Mouse (Mus musculus) induced T-regulatory cell, adult 2 months (primary cell): ENCODE data around the gene Cdkal1.

ENCODE experiments used
- DNase-seq: peaks from one replicate; pipeline ENCODE4 v3.0.0-alpha.2; 2012; ENCODE audit warnings: low read depth

Gene Cdkal1

DNA sequence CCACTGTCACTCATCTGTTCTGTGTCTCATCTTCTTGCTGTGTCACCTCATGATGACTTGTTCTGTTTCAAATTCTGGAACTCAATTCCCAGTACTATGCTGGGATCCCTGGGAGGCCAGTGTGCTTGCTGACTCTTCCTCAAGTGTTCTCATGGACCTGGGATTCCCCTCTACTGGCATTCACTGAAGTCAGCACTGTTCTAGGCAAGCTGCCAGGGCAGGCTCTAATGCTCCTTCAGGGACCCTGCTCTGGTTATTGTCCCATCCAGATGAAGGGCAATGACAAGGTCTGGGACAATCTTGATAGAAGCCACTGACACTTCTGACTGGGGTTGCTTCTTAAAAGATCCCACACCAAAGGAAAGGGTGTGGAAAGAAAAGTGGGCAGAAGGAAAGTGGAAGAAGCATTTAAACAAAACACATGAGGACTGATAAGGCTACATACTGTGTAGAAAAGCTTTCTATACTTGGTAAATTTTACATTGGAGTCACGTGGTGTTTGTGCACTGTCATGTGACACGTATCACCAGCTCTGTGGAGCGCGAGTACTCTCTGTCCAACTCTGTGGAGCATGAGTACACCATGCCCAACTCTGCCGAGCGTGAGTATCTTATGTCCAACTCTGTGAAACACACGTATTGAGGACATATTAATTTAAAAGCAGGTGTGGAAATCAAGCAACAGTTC is 227.9 kb downstream of the Cdkal1 start:
- no peak for DNase-seq

DNA sequence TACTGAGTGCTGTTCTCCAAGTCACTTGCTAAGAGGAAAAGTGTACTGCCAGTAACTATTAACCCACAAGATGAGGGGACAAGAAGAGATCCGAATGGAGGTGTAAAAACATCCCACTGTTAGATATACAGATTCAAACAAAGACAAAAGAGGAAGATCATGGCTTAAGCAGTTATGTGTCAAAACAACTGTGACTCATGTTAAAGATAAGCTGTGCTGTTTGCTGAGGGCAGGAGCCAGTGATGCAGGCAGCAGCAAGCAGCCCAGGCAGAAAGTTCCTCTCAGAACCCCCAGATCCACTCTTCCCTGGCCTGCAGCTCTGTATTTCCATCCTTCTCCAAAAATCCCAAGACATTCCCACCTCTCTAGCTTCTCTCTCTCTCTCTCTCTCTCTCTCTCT is 230.5 kb downstream of the Cdkal1 start:
- DNase-seq = no peak

DNA sequence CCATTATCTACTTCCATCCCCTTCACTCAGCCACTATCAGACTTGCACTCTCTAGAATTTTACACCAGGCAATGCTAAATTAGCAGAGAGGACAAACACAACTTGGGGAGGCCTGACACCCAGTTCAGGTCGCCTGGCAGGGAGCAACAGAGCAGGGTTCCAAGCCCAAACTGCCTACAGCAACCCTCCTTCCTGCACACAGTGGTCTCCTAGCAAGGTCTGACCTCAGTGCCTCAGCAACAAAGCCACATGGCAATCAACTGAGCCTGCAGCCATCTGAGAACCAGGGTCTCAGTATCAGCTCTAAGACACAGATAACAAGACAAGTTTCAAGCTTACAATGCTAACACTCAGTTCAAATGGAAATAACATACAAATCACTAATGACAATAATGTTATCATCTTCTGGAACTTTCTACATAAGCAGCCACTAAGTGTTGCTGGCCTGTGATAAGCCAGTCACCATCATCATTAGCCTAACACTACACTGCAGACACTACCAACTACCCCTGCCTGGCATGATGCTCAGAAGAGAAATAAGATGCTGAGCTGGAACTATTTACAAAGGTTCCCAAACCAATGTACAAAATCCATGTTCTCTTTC is 231.7 kb downstream of the Cdkal1 start:
- DNase-seq = no peak

DNA sequence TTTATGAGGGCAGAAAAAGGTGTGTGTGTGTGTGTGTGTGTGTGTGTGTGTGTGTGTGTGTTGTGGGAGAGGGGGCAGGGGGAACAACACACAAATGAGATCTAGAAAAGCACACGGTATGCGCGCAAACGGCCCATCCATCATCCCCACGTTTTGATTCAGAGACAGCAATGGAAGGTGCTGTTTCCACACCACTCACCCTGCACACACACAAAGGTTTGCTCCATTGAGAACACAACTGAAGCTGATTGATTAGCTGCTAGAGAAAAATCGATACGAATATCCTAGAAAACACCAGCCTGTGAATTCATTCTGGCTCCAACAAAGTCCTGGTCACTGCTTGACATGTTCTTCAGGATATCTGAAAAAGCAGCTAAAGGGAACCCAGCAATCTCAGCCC is 233.6 kb downstream of the Cdkal1 start:
- DNase-seq = no peak

DNA sequence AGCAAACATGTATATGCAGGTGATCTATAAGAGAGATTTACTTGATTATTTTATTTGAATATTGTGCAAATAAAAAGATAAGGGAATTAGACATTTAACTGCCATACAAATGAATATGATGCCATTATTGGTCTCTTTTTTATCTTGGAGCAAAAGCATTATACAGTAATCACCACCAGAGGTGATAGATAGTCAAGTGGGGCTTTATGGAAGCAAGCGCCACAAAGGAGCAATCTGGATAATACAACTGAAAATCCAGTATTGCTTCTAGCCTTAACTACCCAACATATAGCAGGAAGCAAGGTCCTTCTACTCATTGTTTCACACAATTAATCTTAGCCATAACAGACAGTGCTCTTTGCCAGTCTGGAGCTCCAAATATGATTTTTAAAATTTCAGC is 234.1 kb downstream of the Cdkal1 start:
- no peak for DNase-seq

DNA sequence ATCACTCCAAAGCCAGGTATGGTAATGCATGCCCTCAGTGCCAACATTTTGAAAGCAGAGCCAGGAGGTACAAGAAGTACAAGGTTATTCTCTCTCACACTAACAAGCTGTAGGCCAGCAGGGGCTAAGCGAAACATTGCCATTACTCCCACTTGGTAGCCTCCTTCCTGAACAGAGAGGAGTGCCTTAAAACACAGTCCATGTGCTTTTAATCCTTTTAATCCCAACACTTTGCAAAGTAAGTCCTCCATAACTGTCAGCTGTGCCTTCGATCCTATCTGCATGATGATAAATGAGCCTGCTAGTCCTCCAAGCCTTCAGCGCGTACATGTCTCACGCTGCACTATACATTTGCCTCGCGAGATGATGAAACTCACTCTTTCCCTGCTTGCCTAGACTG is 234.6 kb downstream of the Cdkal1 start:
- DNase-seq = no peak

DNA sequence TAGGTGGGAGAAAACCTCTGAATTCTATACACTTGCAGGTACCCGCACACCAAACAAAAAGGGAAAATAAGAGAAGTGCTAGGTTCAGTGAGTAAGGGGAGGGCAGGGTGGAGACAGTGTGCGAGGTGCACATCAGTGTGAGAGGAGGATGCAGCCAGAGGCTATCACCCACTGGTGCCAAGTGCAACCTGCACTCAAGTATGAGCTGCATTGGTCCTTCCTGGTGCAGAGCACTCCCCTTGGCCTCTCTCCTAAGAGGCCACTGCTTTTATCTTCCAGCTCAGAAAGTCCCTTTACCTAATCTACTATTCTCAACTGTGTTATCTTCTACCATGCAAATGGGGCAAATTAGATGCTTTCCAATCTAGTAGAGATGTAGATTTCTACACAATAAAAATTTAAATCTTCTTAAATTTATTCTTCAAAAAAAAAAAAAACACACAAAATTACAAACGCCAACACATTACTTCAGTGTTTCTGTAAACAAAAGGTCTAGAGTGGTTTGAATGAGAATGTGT is 238.8 kb downstream of the Cdkal1 start:
- no peak for DNase-seq

DNA sequence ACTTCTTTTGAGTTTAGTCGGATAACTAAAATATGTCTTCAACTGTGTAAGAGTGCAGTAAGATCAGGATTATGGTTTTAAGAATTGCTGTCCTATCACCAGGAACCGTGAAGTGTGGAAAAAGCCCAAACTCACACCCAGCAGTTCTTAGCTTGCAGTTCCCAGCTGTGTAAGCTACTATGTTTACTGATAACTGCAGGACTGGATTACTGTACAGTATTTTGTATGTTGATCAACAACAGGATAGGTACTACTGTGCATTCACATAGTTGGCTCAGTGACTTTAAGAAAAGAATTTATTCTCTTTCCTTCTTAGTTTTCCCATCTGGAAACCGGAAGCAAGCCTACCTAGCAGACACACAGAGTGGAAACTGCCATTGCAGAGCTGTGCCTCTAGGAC is 239.5 kb downstream of the Cdkal1 start:
- no peak for DNase-seq

DNA sequence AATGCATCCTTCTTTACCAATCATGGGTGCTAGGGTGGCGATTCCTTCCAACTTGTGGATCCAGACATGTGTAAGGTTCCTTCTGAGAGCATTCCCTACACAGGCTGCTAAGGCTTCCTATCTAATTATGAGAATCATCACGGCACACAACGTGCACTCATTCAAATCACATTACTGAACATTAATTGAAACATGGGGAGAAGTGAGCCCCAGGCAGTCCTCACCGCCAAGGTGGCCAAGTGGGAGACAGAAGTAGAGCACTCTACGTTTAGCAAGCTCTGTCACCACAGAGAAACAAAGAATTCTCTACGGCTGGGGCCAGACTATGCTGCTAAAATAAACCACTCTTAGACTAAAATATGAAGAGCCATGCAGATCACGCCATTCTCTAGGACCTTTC is 240.4 kb downstream of the Cdkal1 start:
- DNase-seq = no peak

DNA sequence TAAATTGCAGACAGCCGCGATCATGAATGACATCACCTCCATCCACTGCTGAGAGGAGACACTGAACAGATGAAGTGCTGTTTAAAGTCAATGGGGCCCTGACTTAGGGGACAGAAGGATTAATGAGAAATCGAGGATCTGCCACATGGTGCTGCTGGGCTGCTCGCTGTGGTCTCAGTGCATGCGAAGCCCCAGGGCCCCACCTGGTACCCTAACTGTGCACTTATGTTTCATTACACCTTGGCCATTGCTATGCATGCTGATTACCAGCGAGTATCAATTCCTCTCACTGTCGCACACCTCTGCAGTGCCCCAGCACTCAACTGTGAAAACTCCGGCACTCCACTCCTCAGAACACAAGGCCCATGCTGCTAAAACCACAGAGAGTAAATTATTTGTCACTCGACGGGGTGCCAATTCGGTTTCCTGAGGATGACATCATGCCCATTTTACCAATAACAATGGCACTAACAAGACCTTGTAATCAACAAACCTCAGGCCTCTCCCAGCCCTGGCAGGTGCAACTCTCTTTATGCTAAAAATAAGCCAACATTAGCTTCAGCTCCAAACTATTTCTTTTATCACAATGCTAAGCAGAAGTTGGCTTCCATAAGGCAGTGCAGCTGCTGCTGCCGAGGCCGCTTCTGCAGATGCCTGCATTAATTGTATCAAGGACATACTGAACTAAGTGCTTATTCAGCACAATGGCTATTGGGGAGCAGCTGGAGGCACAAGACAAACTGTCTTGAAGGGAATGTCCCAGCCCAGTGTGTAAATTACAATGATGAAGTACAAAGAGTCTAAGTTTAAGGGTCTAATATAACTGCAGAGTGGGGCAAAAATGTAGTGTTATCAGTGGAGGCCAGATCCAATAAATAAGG is 245.2 kb downstream of the Cdkal1 start:
- no peak for DNase-seq

DNA sequence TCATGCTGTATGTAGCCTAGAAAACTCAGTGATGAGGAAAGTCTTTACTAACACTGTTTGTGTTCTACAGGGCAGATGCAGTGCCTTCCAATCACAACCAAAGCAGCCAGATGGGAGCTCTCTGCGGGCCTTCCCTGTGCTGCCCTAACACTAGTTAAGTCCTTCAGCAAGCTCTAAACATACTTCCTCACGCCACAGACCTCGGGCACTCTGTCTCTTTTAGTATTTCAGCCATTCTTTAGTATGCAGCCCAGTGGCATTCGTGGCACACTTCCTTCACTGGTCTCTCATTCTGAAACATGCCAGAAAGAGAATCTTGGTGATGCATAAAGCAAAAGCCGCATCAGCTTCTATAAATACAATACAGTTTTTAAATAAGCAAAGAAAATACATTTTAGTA is 246.0 kb downstream of the Cdkal1 start:
- no peak for DNase-seq

DNA sequence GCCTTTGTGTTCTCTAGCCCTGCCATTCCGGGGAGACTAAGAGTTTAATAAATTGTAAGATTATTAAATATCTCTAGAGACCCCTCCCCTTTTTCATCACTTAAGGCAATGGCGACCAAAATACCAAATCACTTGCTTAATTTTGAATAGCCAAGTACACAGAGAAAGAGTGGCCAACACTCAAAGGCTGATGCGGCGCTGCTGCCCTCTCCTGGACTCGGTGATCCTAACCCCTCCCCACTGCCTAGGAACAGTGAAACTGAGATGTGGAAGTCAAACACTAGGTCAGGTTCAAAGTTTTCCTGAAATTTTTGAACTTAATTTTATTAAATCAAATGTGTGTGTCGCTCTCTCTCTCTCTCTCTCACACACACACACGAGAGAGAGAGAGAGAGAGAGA is 251.2 kb downstream of the Cdkal1 start:
- peak; percentile 12 for DNase-seq

DNA sequence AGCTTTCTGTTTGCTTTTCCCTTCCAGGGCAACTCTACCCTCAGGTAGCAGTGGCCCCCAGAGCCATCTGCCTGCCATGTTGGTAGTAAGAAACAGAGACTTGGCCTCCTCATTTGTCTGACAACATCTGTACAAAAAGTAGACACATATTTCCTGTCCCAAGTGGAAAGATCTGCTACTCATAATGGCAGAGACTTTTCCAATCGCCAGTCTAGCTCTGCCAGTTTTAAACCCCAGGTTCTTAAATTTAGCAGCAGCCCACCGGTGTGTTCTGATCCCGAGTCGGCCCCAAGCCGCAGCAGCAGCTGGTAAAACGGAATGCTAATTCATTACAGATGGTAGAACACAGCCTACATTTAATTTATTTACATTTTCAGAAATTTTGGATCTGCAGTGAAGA is 251.9 kb downstream of the Cdkal1 start:
- DNase-seq = no peak

DNA sequence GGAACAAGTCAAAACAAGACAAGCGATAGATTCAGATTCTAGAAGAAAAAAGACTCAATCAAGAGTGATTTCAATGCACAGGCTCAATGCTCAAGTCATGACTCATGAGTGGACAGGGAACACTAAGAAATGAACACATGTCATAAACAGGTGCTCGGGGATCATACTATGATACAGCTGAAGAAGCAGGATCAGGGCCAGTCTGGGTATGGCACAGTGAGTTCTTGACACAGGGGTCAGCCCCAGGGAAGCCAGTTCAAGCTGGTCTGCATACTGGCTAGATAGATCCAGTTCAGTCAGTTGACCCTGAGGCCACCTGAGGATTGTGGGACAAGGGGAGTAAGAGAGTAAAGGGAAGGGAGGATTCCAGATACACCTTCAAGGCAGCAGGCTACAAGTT is 254.4 kb downstream of the Cdkal1 start:
- DNase-seq = no peak

DNA sequence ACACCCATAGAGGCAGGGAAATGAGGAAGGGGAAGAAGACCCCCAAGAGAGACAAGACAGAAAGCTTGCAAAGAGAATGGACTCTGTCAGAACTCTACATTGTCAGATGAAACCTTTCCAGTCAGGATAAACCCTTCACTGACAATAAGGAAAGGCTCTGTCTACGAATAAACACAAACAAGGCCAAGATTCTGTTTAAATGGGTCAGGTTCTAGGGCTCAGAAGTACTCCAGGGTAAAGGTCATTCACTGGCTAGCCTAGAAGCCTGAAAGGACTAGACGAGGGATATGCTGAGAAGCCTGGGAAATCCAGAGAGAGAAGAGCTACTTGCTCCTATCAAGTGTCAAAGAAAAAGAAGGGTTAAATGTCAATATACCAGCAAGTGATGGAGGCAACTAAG is 255.8 kb downstream of the Cdkal1 start:
- DNase-seq = no peak

DNA sequence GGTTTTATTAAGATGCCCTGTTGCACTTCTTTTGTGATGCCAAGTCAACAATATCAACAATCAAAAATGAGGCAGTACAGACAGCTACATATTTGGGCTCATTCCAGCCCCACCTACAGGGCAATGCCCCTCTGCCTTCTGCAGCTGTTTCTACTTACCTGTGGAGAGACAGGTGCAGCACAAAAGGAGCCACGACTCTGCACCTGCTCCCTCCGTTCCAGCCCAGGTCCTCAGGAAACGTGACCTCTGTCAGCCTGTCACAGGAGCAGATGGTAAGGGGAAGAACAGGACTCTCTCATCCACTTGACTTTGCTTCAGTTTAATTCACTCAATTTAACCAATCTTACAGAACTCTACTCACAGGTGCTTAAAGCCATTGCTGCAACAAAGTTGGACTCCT is 258.7 kb downstream of the Cdkal1 start:
- no peak for DNase-seq

DNA sequence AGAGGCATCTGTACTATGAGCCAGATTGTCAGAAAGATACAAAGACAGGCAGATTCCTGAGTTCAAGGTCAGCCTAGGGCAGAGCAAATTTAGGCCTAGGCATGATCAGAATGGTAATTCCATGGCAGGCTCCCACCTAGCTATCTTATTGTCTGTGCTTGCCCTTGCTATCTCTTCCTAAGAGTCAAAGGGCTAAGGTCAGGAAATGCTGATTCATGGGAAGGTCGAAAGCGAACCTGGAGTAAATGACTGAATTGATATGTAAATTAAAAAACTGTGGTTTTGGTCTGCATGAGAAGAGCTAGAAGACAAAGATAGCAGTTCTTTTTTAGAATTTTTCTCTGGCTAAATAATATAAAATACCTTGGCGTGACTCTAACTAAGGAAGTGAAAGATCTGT is 262.4 kb downstream of the Cdkal1 start:
- DNase-seq = no peak

DNA sequence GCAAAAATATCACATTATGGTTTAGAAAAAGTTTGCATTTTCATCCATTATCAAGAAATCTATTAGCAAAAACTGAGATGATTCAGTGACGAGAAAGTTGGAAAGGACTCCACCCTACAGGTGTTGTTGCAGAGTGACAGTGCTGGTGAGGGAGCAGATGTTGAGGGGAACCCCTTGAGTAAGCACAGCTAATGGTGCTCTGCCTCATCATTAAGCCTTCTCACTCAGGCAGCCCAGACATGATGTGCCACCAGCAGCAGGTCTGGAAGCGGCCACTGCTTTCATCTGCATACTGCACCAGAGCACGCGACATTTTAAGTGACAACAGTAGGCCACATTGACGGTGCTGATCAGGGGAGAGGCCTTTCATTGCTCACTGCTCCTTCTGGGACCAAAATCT is 264.8 kb downstream of the Cdkal1 start:
- DNase-seq = no peak

DNA sequence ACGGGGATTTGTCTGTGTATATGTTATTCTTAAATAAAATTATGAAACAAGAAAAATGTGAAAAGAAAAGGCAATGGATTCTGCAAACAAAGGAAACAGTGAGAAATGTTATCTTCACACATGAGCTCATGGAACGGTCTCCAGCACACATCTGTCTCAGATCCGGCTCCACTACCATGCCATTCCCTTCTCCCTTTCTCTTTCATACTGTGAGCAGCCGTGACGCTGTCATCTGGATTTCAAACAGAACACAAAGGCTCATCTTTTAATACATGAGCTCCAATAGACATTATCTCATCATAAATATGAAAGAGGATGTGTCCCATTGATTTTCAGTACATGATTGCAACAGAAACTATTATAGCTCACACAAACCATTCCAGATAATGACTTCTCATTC is 265.3 kb downstream of the Cdkal1 start:
- no peak for DNase-seq

DNA sequence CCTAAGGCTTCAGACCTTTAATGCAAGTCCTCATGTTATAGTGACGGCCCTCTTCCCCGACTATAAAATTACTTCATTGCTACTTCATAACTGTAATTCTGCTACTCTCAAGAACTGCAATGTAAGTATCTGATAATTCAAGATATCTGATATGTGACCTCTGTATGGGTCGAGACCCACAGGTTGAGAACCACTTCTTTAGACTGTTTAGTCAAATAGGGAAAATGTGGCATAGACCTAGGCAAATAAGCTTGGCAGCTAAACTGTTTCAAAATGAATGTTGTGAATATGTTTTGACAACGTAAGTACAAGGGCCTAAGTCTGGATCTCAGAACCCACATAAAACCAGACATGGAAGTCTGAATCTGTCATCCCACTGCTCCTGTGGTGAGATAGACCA is 266.8 kb downstream of the Cdkal1 start:
- DNase-seq = peak; percentile 7

DNA sequence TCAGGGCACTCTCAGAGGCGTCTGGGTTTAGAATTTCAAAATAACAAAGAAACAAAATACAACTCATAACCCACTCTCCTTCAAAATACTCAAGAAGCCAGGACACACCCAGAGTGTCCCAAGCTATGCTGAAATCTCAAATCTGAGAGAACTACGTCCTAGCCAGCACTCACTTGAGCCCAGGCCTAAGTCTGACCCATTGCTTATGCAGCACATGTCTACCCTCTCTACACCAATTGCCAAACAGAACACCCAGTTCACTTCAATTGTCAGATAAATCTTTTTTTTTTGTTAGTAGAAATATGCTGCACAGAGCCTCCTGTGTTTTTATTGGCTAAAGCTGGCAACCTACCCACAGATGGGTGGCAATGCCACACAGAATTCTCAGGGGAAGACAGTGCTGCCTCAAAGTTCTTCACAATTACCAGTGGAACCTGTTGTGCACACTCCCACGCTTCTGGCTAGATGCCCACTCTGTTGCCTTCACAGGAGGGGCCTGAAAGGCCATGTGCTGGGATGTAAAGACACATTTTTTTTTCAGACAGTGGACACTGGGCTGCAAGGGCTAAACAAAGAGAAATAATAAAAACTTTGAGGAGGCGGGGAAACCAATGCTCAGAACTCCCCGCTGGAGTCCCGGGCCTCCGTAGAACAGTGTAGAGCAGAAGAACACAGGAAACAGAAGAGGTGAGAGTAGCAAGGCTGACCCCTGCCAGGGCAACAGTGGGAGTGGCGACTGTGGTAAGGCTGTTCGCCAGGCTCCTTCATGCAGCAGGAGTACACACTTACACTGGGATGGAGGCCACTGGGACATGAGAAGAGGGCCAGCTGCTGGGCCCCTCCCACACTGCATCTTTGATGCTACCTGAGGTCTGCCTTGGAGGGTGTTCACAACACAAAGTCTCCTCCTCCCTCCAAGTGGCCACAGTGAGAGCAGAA is 273.4 kb downstream of the Cdkal1 start:
- DNase-seq = no peak

DNA sequence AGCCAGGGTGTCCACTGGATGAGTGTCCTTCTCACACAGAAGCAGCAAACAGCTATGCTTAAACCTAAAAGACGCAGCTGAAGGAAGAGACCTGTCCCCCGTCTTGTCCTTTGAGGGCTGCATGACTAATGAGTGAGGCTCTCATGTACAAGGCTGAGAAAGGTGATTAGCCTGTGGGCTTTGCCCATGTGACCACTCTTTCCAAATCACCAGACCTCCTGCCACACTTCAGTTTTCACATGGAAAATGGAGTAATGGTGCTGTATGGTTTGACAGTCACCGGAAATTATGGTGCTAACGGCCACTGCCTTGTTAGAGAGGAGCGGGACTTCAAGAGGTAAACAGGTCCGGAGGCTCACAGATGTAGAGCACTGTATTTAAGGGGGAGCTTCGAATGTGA is 274.7 kb downstream of the Cdkal1 start:
- no peak for DNase-seq
